Mouse (Mus musculus) liver, postnatal 0 days (tissue): ENCODE measurements around the gene Tef.

Experiments used
- CTCF ChIP-seq: sonication (generic); IDR thresholded peaks from 2 replicates; pipeline ENCODE4 v1.5.1; 2016; ENCODE audit warnings: antibody characterized with exemption, low read depth
- EP300 ChIP-seq: IDR thresholded peaks from 2 replicates; pipeline ENCODE4 v1.6.1; 2016; ENCODE audit warnings: antibody characterized with exemption, low read depth, mild to moderate bottlenecking

DNA sequence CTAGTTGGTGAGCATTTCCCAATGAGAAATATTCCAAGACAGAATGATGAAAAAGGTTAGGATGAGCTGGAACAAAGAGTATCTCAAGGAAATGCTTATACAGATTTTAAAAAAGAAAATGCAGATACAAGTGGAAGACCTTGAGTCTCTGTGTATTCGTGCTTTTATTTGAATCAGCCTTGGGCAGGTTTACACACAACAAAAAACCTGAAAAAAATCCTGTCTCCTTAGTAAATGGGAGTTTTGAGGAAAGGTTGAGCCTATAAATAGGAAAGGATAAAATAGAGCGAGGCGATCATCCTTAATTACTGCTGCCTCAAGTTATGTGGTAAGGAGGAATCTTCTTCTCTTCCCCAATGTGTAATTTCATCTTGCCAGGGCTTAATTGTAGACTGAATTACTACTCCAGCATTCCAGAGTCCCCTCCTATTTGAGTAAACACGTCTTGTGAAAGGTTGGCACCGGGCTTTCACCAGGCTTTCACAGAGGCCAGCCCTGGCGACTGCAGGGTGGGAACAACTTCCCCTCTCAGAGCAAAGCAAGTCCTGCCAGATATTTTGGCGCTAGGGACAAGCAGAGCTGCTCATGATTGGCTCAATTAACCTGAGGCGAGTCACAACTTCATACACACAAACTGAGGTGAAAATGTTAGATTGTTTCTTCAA lies 58.4 kb downstream of the Tef start:
- TF ChIP-seq CTCF (no peak), EP300 (no peak)
